ENCODE assay signal across 31 mouse cellular contexts in genomic region chr3:127109413-127109812, GRCm38 (mm10).
A peak's percentile ranks its signal among the peaks of the same experiment; 100 is the strongest.
DNase-seq lines count a peak whose midpoint lies in the region; ATAC-seq and TF ChIP-seq lines count a peak whose summit lies in the region.
"Had no signal": no experiment of that assay in that cellular context is flagged by ENCODE, and none has a peak within 500 bp of the region (broad histone marks: within the 10 kb centered on the region; RNA-seq: fewer than 3 reads in every experiment).

No protein-coding gene starts in this region.

- peak; percentile 23; the same call in 1 of the 2 replicates for ATAC-seq in lung, embryonic 15.5 days (ENCODE audit: borderline replicate concordance, extremely low read depth, low FRiP score, low TSS enrichment)
- ATAC-seq in embryonic facial prominence, embryonic 14.5 days (ENCODE audit: low read depth) = peak; percentile 64
- peak; percentile 48; the same call in 1 of the 2 replicates for ATAC-seq in limb, embryonic 14.5 days (ENCODE audit: low FRiP score, low read depth)
- no peak for ATAC-seq in midbrain, postnatal 0 days (ENCODE audit: low FRiP score)
- ATAC-seq: inflammation-experienced regulatory T-cells, adult 6 months; midbrain, embryonic 13.5 days had no signal

- no peak for TF ChIP-seq POLR2A in limb, embryonic 14.5 days (IDR thresholded peaks at IDR 0.05; ENCODE audit: borderline replicate concordance, extremely low read depth, insufficient read depth, insufficient read length)

- H3K4me1 ChIP-seq in lung, embryonic 15.5 days = peaks cover 2% of the 10 kb centered on the region; the same call in 1 of the 2 replicates
- H3K4me1 ChIP-seq in embryonic facial prominence, embryonic 14.5 days (ENCODE audit: control insufficient read depth, insufficient read depth, low read length) = peaks cover 20% of the 10 kb centered on the region
- peaks cover 12% of the 10 kb centered on the region for H3K4me1 ChIP-seq in limb, embryonic 14.5 days (ENCODE audit: control insufficient read depth, insufficient read depth, low read length)
- H3K4me1 ChIP-seq in midbrain, postnatal 0 days (ENCODE audit: insufficient read depth, low read length) = no peaks in the 10 kb centered on the region
- H3K4me1 ChIP-seq: forebrain, embryonic 12.5 days; heart, embryonic 15.5 days; liver, embryonic 13.5 days; megakaryocyte, embryonic 14.5 days; neural tube, embryonic 12.5 days had no signal

- 54% methylated on average over 3 of the region's 3 CpGs for WGBS in lung, embryonic 15.5 days
- WGBS in embryonic facial prominence, embryonic 14.5 days = 33% methylated on average over 3 of the region's 3 CpGs
- 22% methylated on average over 3 of the region's 3 CpGs for WGBS in limb, embryonic 14.5 days
- 78% methylated on average over 3 of the region's 3 CpGs for WGBS in midbrain, postnatal 0 days

- H3K9ac ChIP-seq in lung, embryonic 15.5 days = no peak overlapping the region
- no peak overlapping the region for H3K9ac ChIP-seq in embryonic facial prominence, embryonic 14.5 days (ENCODE audit: low read depth, low read length)
- H3K9ac ChIP-seq in limb, embryonic 14.5 days (ENCODE audit: low read depth, low read length, severe bottlenecking) = no peak overlapping the region
- H3K9ac ChIP-seq in midbrain, postnatal 0 days (replicated peaks; ENCODE audit: low read length, poor library complexity, severe bottlenecking) = no peak overlapping the region
- H3K9ac ChIP-seq: forebrain, embryonic 12.5 days; heart, embryonic 15.5 days; hindbrain, embryonic 14.5 days; liver, embryonic 13.5 days; midbrain, embryonic 13.5 days; neural tube, embryonic 12.5 days had no signal

- no peaks in the 10 kb centered on the region for H3K27me3 ChIP-seq in lung, embryonic 15.5 days
- H3K27me3 ChIP-seq in embryonic facial prominence, embryonic 14.5 days (replicated peaks; ENCODE audit: control insufficient read depth, insufficient read depth, low read length) = no peaks in the 10 kb centered on the region
- no peaks in the 10 kb centered on the region for H3K27me3 ChIP-seq in limb, embryonic 14.5 days (ENCODE audit: control insufficient read depth, insufficient read depth, low read length)
- H3K27me3 ChIP-seq in midbrain, postnatal 0 days (ENCODE audit: insufficient read depth, low read length) = no peaks in the 10 kb centered on the region
- H3K27me3 ChIP-seq: CH12.LX; forebrain, embryonic 12.5 days; heart, embryonic 15.5 days; liver, embryonic 13.5 days; megakaryocyte, embryonic 14.5 days; midbrain, embryonic 13.5 days; neural tube, embryonic 12.5 days had no signal

- no peak overlapping the region for H3K27ac ChIP-seq in lung, embryonic 15.5 days
- peak overlapping the region; percentile 40; the same call in 1 of the 2 replicates for H3K27ac ChIP-seq in embryonic facial prominence, embryonic 14.5 days (replicated peaks; ENCODE audit: low read depth, low read length)
- H3K27ac ChIP-seq in limb, embryonic 14.5 days (replicated peaks; ENCODE audit: low read depth, low read length) = 0 out of 2 replicates have a peak overlapping the region, but pooled peaks have one; percentile 3
- no peak overlapping the region for H3K27ac ChIP-seq in midbrain, postnatal 0 days (ENCODE audit: low read depth, low read length)
- H3K27ac ChIP-seq: forebrain, embryonic 12.5 days; gastrocnemius, adult 2 months; heart, embryonic 15.5 days; hindbrain, embryonic 14.5 days; kidney, postnatal 0 days; liver, embryonic 13.5 days; midbrain, embryonic 13.5 days; neural tube, embryonic 12.5 days had no signal

- TF ChIP-seq CTCF in midbrain, postnatal 0 days (IDR thresholded peaks at IDR 0.05) = no peak

- no peak for DNase-seq in lung, postnatal 10 days
- peak; percentile 39 for DNase-seq in adipocyte (ENCODE audit: low spot score)
- peak; percentile 84 for DNase-seq in embryonic facial prominence, embryonic 14.5 days (ENCODE audit: low spot score)
- peak; percentile 68 for DNase-seq in limb, embryonic 14.5 days (ENCODE audit: low spot score)
- DNase-seq in heart, adult 18-20 months = no peak
- DNase-seq in urinary bladder, adult 2 months (ENCODE audit: low spot score) = no peak
- DNase-seq in midbrain, postnatal 0 days (ENCODE audit: low spot score) = no peak
- DNase-seq: adrenal gland, postnatal 25 days; B cell, adult 2 months; cerebellum, postnatal 10 days; gastrocnemius, adult 2 months; heart, postnatal 36 days; kidney, adult 2 months; liver, embryonic 13.5 days; lung, postnatal 36 days; right cerebral cortex, postnatal 25 days; spleen, adult 18-20 months; thymus, adult 2 months; thymus, postnatal 4 days had no signal

- no peaks in the 10 kb centered on the region for H3K36me3 ChIP-seq in lung, embryonic 15.5 days
- H3K36me3 ChIP-seq in embryonic facial prominence, embryonic 14.5 days (ENCODE audit: control insufficient read depth, insufficient read depth, low read length) = no peaks in the 10 kb centered on the region
- H3K36me3 ChIP-seq in limb, embryonic 14.5 days (ENCODE audit: control insufficient read depth, insufficient read depth, low read length) = no peaks in the 10 kb centered on the region
- H3K36me3 ChIP-seq in midbrain, postnatal 0 days (ENCODE audit: insufficient read depth, low read length) = no peaks in the 10 kb centered on the region
- H3K36me3 ChIP-seq: forebrain, embryonic 12.5 days; G1E; heart, embryonic 15.5 days; liver, embryonic 13.5 days; neural tube, embryonic 12.5 days had no signal

- H3K9me3 ChIP-seq in lung, embryonic 15.5 days = no peaks in the 10 kb centered on the region
- peaks cover 7% of the 10 kb centered on the region; the same call in 1 of the 2 replicates for H3K9me3 ChIP-seq in embryonic facial prominence, embryonic 14.5 days (ENCODE audit: control insufficient read depth, low read length)
- no peaks in the 10 kb centered on the region for H3K9me3 ChIP-seq in limb, embryonic 14.5 days (ENCODE audit: control insufficient read depth, low read length)
- no peaks in the 10 kb centered on the region for H3K9me3 ChIP-seq in midbrain, postnatal 0 days (ENCODE audit: low read length)
- H3K9me3 ChIP-seq: forebrain, embryonic 12.5 days; G1E; heart, embryonic 15.5 days; liver, embryonic 13.5 days; midbrain, embryonic 13.5 days; neural tube, embryonic 12.5 days had no signal

- no peak overlapping the region for H3K4me3 ChIP-seq in lung, embryonic 15.5 days
- H3K4me3 ChIP-seq in embryonic facial prominence, embryonic 14.5 days (ENCODE audit: low read depth, low read length) = no peak overlapping the region
- H3K4me3 ChIP-seq in limb, embryonic 14.5 days (replicated peaks; ENCODE audit: low read length) = no peak overlapping the region
- no peak overlapping the region for H3K4me3 ChIP-seq in midbrain, postnatal 0 days (ENCODE audit: low read depth, low read length)
- H3K4me3 ChIP-seq: erythroblast, embryonic 14.5 days; forebrain, embryonic 12.5 days; gastrocnemius, adult 2 months; heart, embryonic 15.5 days; liver, embryonic 13.5 days; megakaryocyte, embryonic 14.5 days; midbrain, embryonic 13.5 days; neural tube, embryonic 12.5 days had no signal

- no peak overlapping the region for H3K4me2 ChIP-seq in lung, embryonic 15.5 days
- no peak overlapping the region; the same call in 1 of the 2 replicates for H3K4me2 ChIP-seq in embryonic facial prominence, embryonic 14.5 days (ENCODE audit: low read depth, low read length)
- H3K4me2 ChIP-seq in limb, embryonic 14.5 days (replicated peaks; ENCODE audit: low read depth, low read length, severe bottlenecking) = no peak overlapping the region
- H3K4me2 ChIP-seq in midbrain, postnatal 0 days (ENCODE audit: low read depth, low read length, poor library complexity, severe bottlenecking) = no peak overlapping the region
- H3K4me2 ChIP-seq: forebrain, embryonic 12.5 days; heart, embryonic 15.5 days; hindbrain, embryonic 14.5 days; liver, embryonic 13.5 days; midbrain, embryonic 13.5 days; neural tube, embryonic 12.5 days had no signal

Comparison
In these comparisons a context has a peak if more than half of its experiments do, and no peak if none do; other contexts are left out.
1. H3K27ac ChIP-seq: peak in embryonic facial prominence, embryonic 14.5 days (single experiment) and limb, embryonic 14.5 days (single experiment); none in lung, embryonic 15.5 days (single experiment) and midbrain, postnatal 0 days (single experiment).
2. DNase-seq: peak in adipocyte (single experiment), embryonic facial prominence, embryonic 14.5 days (single experiment) and limb, embryonic 14.5 days (single experiment); none in lung, postnatal 10 days (single experiment), heart, adult 18-20 months (0 of 2), urinary bladder, adult 2 months (single experiment) and midbrain, postnatal 0 days (single experiment).